Mouse (Mus musculus): Measurements from ENCODE around the gene Ciao1.
A peak's percentile ranks its signal among the peaks of the same experiment; 100 is the strongest.
"Not testable (repeated sequence)": the region's sequence is repeated elsewhere in the genome, so short reads cannot be mapped to it uniquely, and the experiment has no call there.

The Ciao1 gene

DNA sequence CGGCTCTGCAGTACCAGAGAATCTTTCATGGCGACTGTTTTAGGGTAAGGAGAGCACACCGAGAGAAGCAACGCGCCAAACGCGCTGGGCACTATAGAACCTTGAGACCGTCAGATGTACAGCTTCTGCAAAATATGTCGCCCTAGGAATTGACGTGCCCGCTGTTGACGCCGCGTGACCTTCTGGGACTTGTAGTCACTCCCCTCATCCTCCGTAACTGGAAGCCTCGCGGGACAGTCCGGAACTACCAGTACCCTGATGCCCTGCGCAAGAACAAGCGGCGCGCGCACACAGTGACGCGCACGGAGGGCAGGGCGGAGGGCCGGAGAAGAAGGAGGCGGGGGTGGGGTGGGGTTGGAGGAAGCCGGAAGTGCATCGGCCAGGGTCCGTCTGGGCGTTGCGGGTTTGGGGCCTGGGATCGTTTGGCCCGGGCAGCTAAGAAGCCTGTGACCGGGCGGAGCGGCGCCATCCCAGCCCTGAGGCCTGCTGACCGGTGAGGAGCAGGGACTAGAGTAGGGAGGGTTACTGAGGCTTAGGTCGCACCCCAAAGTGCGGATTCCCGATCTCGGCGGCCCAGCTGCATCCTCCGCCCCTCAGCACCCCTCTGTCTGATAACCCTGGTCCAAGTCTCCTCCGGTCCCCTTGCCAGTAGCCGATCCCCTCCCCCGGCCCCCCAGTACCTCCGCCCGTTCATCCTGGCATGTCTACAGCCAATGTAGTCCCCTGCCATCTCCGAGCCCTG lies at the start of gene Ciao1, which contains the start of gene Tmem127:
Gene Ciao1 (minus strand): TSS at position 225 of the 742 bp plus-strand sequence.
Gene Tmem127 (plus strand): TSS at position 317 of the 742 bp plus-strand sequence.
- DNase-seq: peak; percentile 97

DNA sequence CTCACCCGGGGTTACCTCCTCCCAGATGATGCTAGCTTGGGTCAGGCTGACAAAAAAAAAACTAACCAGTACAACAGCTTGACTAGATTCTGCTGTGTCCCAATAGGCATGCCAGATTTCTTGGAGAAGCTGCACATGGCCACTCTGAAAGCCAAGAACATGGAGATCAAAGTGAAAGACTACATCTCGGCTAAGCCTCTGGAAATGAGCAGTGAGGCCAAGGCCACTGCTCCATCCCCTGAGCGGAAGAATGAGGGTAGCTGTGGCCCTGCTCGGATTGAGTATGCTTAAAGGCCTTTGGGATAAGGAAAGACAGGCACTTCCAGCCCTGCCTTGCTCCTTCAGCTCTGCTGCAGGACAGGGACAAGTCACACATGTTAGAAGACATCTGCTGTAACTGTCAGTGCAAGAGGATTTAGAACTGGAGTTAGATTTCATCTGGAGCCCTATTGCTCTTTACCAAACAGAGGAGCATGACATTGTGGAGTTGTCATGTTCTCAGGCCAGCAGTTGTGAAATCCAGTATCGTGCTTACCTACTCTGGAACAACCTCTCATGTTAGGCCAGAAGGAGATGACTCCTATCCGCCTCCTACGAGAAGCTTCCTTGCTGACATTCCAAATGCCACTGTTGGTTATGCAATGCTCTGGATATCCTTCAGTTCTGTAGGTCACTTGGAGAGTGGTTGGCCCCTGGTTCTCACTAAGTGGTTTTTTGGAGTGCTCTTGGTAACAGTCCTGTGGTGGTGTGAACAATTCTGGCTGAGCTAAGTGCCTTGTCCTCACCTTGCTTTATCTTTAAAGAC lies 49.6 kb upstream of the Ciao1 start:
- DNase-seq: no peak

DNA sequence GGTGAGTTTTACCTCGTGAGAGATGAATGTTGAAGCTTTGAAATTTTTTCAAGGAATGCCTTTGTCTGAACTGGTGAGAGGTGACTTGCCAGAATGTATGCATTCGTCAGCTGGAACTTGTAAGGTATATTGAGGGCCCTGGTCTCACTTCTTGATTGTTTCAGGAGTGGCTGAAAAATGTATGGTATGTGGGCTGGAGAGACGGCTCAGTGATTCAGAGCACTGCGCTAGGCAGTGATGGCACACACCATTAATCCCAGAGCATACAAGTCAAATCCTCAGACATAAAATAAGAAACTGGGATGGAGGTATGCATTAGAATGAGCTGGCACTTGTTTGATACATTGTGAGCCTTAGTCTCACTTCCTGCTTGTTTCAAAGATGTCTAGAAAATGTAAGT lies 44.6 kb upstream of the Ciao1 start:
- no peak for DNase-seq

DNA sequence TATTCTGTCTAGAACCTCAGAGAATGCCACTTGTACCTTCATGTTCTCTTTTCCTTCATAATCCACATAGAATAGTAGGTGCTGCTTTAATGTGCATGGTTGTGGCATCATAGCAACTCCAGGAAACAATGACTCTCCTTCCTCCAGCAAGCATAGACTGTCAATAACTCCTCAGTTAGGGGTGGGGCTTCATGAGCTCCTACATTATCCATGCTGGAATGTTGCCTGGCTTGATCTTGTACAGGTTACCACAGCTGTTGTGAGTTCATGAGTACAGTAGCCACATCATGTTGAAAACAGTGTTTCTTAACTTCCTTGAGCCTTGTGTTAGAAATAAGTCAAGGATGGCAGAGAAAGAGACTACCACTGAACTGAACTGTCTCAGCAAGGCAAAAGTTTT lies 30.5 kb upstream of the Ciao1 start:
- DNase-seq: no peak

DNA sequence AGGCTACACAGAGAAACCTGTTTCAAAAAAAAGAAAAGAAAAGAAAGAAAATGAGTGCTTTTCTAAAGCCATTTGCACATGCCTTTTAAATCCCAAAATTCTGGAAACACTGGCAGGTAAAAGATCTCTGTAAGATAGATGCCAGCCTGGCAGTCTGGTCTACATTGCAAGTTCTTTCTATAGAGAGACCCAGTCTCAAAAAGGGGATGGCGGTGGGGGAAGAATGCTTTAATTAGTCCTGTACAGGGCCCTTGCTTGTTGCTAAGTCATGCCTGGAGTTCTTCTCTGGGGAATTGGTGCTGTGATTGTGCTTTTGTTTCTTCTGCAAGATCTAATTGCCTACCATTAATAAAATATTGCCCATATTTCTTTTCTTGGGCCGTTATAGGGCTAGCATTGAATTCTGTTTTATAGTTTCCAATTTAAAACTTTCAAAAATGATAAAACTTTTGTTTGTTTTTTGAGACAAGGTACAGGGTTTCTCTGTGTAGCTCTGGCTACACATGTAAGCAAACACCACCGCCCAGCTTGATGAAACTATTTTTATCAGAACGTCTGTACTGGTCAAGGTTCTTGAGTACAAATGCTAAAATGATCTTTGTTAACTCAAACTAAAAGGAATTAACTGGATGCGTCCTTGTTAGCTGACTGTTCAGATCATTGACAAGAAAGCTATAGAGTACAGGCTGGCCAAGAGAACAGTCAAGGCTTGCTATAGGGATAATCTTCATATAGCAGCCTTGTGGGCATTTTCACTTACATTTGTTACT lies 28.1 kb upstream of the Ciao1 start:
- DNase-seq: no peak

DNA sequence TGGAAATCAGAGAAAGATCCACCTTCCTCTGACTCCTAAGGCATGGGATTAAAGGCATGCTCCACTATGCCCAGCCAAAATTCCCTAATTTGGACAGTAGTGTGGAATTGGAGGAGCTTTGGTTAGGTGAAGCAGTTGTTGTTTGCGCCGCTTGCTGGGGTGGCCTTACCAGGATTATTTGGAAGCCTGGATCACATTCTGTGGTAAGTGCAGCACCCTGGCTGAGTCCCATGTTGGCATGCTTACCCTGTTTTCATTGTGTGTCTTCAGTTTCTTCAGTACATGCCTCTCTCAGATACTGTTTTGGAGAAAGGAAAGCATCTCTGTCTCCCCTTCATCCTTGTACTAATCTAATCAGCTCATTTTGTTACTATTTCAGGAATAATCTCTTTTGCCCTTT lies 27.0 kb upstream of the Ciao1 start:
- DNase-seq: no peak

DNA sequence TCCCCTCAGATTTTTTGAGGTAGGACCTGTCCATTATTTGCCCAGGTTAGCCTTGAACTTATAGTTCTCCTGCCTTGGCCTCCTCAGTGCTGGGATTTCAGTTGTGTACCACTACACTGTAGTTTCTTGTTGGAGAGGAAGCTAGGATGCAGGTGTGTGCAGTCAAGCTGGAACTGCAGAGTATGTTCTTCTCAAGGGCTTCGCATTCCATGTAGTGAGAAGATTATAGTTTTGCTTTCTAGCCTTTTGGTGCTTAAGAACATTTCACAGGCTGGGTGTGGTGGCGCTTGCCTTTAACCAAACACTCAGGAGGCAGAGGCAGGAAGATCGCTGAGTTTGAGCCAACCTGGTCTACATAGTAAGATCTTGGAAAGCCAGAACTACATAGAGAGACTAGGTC lies 25.2 kb upstream of the Ciao1 start:
- DNase-seq: no peak

DNA sequence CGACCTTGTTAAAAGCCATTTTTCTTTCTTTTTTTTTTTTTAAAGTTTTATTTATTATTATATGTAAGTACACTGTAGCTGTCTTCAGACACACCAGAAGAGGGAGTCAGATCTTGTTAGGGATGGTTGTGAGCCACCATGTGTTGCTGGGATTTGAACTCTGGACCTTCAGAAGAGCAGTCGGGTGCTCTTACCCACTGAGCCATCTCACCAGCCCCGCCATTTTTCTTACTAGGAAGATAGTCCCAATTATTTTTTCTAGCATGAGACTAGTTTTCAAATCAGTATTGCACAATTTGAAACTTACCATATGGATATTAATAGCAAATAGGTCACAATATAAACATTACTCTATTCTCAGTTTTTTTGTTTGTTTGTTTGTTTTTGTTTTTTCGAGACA lies 24.4 kb upstream of the Ciao1 start:
- not testable (repeated sequence) for DNase-seq

DNA sequence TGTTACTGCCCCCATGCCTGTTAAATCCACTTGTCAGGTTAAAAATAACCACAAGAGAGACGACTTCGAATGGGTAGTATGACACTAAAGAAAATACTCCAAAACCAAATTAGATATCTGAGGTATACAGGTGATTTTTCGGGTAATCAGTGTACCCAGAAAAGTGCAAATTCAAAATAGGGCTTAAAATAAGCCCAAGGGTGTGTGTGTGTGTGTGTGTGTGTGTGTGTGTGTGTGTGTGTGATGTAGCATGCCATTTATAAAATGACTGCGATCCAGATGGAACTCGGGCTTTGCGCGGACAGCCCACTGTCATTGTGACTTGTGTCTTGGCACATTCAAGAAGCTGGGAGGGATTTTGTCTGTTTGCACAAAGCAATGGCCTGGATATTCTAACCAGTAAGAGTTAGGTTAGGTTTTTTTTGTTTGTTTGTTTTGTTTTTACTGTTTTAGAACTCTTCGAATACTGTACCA lies 23.5 kb upstream of the Ciao1 start:
- no peak for DNase-seq

DNA sequence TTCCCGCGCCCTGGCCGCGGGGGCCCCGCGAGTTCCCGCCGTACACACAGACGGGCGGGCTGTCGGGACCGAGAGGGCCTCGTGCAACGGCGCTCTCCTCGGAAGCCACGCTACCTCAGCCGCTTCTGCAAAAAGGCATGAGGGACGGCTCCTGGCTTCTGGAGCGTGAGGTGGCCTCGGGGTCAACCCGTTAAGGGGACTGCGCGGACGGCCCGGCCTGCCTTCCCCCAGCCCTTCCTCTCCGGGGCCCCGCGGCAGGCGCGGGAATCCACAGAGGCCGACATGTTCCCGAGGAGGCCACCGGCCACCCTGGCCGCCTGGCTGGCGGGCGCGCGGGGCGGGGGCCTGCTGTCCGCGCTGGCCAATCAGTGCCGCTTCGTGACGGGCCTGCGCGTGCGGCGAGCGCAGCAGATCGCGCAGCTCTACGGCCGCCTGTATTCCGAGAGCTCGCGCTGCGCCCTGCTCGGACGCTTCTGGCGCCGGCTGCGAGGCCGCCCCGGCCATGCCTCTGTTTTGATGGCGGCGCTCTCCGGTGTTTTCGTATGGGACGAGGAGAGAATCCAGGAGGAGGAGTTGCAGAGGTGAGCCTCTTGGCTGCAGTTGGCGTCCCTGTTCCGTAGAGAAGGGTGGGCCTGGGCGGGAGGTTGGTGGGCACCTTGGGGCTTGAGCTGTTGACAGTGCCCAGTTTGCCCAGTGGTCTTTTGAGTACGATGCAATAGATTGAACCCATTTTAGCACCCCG lies 22.9 kb upstream of the Ciao1 start:
- DNase-seq: peak; percentile 78

DNA sequence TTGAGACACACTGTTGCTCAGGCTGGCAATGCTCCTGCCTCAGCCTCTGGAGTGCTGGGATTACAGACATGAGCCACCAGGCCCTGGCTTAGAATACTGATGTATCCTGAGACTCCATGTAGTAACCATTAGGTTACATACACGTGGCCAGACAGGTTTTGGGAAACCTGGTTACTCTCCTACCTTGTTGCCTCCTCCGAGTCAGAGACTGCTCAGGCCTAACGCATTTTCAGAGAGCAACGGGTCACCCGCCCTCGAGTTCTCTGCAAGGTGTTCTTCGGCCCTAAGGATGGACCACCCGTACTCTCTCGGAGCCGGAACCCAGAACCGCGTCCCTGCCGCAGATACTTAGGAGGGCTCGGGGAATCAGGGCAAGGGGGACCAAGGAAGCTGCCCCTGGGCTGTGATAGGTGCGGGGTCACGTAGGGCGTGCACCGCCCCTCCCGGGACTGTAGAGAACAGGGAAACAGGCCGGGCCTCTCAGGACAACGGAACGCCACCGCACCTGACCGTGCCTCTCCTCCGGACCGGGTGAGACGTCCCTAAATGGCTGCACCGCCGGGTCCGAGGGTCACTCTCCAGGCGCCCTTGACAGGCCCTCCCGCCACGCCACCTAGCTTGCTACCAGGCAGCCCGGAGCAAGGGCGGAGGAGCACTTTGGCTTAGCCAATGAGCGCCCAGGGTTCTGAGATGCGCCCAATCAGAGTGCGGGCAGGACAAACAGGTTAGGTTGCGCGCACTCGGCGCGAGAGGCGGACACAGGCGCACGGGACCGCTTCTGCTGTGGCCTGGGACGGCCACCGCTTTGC lies 22.1 kb upstream of the Ciao1 start, which contains the start of gene Stard7:
Gene Stard7 (plus strand): TSS at position 728 of the 809 bp plus-strand sequence.
- peak; percentile 88 for DNase-seq

DNA sequence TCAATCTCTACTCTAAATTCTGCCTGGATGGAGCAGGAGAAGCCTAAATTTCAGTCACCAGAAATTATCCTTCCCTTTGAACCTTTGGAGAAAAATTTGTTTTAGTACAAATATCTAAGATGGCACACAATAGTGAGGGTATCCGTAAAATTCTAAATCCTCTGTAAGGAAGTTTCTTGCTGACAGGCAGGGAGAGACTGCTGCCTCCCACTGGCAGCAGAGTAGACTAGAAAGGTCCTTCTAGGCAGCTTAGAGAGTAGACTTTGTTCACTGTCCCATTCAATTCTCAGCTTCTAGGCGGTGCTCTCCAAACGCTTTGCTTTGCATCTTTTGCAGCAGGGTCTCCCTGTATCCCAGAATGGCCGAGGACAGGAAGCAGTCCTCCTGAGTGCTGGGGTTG lies 20.2 kb upstream of the Ciao1 start:
- no peak for DNase-seq

DNA sequence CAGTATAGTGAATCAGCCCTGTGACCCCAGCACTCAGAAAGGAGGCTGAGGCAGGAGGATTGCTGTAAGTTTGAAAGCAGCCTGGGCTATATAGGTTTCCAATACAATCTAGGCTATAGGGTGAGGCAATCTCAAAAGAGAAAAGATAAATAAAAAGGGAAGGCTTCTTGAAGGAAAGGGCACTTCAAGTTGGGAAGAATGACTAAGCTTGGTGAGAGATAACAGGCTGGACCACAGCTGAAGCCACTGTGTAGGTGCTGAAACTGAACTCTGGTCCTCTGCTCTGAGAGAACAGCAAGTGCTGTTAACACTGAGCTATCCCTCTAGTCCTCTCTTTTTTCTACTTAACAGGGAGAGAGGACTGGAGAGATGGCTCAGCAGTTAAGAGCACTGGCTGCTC lies 14.9 kb upstream of the Ciao1 start:
- DNase-seq: no peak

DNA sequence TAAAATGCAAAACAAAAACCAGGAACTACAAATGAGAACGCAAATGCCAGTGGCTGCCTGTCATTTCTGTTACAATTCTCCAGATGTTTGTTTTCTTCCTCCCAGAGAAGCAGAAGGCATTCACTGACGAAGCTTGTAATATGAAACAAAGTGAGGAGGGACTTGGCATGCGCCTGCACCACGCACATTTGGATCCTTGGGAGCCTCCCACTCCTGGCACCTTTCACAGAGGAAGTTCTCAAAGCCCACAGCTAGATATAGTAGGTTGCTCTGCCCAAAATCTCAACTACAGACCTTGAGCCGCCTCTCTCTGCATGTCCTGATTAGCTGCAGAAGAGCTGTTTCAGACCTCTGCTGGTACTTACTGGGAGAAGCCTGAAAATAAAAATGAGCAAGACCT lies 11.7 kb upstream of the Ciao1 start:
- DNase-seq: no peak

DNA sequence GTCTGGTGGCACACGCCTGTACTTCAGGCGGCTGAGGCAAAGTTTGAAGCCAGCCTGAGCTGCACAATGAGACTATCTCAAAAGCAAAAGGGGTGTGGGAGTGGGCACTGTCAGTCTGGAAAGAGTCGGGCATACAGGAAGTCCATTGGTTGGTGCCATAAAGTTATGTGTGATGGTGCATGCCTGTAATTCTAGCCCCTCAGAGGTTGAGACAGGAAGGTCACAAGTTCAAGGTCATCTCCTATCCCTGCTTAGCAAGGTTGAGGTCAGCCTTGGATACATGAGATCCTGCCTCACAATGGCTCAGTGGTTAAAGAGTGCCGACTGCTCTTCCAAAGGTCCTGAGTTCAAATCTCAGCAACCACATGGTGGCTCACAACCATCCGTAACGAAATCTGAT lies 7.7 kb upstream of the Ciao1 start:
- DNase-seq: no peak

DNA sequence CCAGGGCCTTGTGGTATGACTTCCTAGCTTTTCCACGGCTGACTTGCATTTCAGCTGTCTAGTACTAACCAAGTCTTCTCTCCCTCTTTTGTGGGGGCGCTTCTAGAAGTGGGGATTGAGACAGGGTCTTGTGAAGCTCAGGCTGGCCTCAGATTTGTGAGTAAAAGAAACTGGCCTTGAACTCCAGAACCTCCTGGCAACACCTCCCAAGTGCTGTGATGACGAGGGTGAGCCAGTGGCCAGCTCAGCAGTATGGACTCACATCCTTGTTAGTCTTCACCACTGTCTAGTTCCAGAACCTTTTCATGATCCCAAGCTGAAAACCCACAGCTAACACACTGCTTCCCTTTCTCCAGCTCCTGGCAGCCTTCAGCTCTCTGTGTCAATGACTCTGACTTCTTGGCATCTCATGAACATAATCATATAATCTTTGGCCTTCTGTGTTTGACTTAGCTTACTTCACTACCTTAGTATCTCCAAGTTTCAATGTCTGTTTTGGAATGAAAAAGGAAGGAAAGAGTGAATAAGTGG lies 7.1 kb upstream of the Ciao1 start:
- no peak for DNase-seq

DNA sequence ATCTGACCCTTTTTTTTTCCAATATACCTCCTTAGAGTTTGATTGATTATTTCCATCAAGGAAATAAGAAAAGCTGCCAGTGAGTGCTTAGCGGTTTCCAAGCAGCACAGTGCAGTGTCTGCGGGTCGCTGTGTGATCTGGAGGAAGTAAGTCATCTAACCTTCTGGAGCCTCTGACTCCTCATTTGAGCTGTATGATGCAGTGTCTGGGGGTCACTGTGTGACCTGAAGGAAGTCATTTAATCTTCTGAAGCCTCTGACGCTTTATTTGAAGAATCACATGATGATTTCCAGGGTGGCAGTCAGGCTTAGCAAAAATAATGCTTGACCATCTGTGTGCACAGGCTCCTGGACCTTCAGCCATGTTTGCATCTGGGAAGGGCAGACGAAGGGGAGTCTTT lies 5.2 kb upstream of the Ciao1 start:
- no peak for DNase-seq

DNA sequence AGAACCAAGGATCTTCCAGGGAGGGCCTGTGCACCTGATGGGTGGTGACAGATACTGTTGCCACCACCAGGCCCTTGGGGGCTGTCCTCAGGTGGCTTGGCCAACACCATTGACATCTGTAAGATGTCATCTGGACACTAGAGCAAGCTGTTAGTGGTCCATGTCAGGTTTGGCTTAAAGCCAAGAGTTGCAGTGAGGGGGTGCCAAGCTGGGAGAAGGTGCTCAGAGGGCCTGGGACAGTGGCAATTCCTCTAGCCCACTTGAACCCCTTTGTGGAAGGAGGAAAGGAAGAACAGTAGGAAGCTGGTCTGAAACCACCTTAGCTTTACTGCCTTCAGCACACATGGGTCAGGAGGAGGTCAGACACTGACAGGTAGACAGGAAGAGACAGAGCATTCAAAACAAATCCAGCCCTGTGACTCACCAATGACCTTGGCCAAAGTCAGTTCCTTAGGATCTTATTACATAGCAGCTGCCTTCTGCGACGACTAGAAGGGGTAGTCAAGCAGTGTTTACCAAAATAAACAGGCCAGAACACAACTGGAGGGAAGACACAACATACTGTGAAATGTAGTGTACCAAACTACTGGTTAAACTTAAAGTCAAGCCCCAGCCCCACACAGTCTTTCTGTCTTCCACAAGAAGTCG lies 4.4 kb upstream of the Ciao1 start:
- no peak for DNase-seq

DNA sequence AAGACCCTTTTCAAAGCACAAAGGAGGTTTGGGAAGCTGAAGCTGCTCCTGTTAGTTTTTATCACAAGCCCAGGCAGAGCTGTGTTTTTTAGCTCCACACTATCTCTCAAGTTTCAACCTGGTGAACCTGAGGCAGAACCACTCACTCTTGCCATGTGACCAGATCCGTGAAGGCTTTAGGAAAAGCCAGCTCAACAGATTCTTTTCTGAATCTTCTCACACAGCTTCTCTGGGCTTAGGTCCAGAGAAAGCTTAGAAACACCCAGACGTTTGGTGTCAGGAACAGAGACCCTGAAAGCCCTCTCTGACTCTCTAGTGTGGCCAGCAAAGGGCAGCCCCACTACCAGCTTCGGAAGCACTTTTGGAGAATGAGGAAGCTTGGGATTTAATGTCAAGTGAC lies 3.8 kb upstream of the Ciao1 start:
- no peak for DNase-seq

DNA sequence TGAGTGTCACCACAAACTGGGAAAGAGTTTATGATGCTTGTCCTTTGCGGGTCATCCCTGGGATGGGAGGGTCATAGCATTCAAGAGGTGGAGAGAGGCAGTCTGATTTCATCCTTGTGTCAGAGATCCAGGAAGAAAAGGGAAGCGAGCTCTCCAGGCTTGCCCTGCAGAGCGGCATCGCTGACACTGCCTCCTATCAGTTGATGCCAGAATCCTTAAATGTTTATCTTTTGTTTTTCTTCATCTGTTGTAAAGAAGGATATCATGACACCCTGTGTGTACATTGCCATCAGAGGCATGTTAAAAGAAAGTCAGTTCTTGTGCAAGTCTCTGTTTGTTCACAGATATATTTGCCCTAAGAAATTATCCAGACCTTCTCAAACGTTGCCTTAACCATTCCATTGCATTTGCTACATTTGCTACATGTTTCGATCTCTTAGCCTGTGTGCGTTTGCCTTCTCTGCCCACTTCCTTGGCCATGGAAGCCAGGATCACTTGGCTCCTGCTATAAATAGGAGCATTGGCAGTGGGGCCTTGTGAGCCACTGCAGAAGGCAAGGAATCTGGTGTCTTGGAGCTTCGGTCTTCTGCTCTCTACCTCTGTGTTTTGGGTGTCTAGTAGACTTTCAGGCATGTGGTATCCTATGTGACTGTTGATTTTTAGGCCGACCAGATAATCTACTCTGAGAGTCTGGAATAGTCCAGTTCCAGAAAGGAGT lies 2.8 kb upstream of the Ciao1 start:
- DNase-seq: no peak
